Mouse (Mus musculus) spleen, adult 2 months (tissue): ENCODE data around the gene Slc15a4.

Experiments
- CTCF ChIP-seq: fragments of 200-500 bp; IDR thresholded peaks from 2 replicates; pipeline ENCODE4 v1.5.1; 2011; ENCODE audit warnings: mild to moderate bottlenecking, inconsistent platforms; ENCODE audit not compliant: insufficient read depth, insufficient read length, insufficient replicate concordance; ENCODE audit errors: extremely low read depth
- POLR2A ChIP-seq: fragments of 200-500 bp; IDR thresholded peaks from 2 replicates; pipeline ENCODE4 v1.6.1; 2011; ENCODE audit warnings: low read depth, low read length, inconsistent platforms

- TF ChIP-seq CTCF = no peak
- no peak for TF ChIP-seq POLR2A
Observed at GRCm38 (mm10) chr5:127633188-127633587, 491 bp upstream of the Slc15a4 start.
